Mouse (Mus musculus) common myeloid progenitor, adult 5-6 weeks (primary cell): ENCODE measurements around the gene Tmem248. TPM values are rescaled to one million over a fixed set of nuclear protein-coding genes. Genes with fewer than 3 reads are reported as not detected.

Source experiments
- ATAC-seq: replicated peaks from 2 replicates; pipeline ENCODE4 v1.8.0; 2016; ENCODE audit warnings: low read depth, mild to moderate bottlenecking, moderate TSS enrichment, inconsistent platforms; ENCODE audit not compliant: poor library complexity, severe bottlenecking
- total RNA-seq: library from RNA; stranded (forward); fragments of 200-1000, 187-1606 nt; gene quantifications from 2 replicates; pipeline ENCODE4 v1.2.3, GENCODE M21; 2017

Gene Tmem248
- total RNA-seq, 1 experiment from 2014 or later = 55.1 TPM

DNA sequence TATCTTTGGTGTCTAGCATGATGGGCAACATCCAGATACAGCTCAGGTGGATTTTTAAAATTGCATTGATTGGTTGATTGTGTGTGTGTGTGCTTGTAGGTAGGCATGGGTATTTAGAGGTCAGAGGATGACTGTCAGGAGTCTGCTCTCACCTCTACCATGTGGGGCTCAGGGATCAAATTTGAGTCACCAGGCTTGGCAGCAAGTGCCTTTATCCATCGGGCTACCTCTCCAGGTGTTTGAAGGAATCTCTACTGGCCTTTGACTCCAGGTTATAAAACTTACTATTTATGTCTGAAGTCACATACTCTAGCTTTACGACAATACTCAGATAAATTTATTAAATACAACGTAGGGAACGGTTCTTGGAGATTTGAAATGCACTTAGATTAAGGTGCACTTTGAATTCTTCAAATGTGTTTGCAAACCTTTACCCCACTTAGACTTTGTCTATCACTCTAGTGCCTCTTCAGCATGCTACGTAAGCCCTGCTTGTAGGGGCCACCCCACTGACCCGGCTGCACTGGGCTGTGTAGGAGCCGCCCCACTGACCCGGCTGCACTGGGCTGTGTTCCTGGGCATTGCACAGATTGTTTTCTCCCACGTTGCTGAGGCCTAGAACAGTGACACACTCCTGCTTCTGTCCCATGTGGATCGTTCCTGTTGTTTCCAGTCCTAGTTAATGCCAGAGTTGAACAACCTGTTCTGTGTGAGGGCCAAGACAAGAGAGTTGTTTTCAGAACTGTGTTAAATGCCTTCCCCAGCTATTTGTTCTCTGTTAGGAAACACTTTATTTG, 16.4 kb upstream of the Tmem248 start:
- no peak for ATAC-seq

DNA sequence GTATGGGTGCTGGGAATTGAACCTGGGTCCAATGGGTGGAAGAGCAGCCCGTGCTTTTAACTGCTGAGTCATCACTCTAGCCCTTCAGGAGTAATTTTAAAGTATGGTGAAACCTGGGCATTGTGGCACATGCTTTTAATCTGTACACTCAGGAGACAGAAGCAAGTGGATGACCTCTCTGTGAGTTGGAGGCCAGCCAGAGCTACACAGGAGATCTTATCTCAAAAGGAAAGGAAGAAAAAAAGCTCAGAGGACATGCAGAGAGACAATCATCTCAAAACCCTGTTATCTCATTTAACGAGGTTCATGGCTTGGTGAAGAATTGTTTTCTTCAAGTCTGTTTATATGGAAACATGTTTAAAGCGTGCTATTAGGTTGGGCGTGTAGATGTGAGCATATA, 12.9 kb upstream of the Tmem248 start:
- ATAC-seq = 0 out of 2 replicates have a peak, but pooled peaks have one; percentile 39

DNA sequence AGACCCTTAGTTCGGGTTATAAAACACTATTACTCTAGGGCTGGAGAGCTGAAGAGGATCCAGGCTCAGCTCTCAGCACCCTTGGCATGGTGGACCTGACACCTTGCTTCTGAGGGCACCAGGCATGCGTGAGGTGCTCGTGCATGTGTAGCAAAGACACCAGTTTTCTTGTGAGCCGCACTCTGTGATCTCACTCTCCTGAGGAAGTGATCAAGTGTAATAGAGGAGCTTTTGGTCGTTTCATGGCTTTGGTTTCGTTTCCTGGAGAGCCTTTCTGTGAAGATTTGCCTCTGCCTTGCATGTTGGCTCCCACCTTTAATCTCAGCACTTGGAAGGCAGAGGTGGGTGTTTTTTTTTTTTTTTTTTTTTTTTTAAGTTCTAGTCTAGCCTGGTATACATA, 12.3 kb upstream of the Tmem248 start:
- ATAC-seq = no peak

DNA sequence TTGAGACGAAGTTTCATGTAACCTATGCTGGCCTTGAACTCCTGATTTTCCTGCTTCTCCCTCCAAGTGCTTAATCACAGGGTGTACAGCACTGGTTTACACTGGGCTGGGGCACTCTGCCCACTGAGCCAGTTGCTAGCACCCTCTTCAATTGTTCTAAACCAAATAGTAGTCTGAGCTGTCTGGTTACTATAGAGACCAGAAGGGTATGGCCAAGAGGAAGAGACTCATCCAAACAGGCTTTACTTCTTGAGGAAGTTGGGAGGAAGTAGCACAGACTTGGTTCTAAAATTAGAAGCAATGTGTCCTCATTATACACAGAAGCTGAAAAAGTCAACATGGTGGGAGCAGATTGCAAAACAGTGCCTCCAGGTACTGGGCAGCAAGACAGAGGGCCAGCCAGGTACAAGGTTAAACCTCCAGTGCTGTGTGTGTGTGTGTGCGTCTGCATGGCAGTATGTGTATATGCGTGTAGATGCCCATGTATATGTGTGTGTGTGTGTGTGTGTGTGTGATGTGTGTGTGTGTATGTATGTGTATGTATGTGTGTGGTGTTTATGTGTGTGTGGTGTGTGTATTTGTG, 11.3 kb upstream of the Tmem248 start:
- peak; percentile 50 for ATAC-seq

DNA sequence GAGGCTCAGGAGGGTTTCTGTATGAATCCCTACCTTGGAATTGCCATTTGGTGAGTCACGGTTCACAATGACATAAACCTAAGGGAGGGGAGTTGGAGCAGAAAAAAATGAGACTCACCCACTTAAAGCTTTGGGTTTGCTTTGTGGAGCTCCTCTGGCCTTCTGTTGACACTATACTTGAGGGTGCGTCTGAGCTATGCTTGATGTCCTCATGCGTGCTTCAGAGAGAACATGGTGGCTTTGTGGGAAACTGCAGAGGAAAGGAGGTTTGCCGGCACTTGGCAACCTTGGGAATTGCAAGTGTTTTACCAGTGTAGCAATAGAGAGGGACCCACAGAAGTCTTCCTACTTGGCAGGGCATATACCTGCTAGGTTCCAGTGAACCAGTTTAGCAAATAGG, 9.6 kb upstream of the Tmem248 start:
- no peak for ATAC-seq

DNA sequence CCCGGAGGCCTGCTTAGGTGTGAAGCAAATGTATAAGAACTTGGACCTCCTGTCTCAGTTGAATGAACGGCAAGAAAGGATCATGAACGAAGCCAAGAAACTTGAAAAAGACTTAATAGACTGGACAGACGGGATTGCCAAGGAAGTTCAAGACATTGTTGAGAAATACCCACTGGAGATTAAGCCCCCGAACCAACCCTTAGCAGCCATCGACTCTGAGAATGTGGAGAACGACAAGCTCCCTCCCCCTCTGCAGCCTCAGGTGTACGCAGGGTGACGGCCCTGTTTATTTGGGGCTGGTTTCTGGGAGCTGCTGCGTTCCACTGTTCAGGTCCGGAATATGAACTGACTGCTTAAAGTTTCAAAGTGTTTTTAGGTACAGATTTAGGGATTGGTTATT, 3.9 kb upstream of the Tmem248 start:
- ATAC-seq = no peak

DNA sequence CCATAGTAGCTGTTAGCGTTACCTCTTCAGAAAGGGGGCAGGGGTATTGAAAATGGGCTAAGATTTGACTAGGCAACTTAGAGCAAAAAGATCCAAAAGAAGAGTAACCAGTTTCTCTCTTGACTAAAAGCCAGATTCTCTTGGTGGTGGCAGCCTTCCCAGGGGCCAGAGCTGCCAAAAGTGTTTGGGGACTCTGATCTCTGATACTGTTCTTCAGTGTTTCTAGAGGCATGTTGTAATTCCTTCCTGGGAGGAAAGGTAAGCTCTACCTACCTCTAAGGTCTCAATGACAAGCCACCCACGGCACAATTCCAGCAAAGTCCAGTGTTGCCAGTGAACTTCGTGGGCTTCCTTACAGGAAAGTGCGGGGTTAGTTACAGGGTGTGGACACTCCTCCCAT, 525 bp downstream of the Tmem248 start:
- ATAC-seq = no peak

DNA sequence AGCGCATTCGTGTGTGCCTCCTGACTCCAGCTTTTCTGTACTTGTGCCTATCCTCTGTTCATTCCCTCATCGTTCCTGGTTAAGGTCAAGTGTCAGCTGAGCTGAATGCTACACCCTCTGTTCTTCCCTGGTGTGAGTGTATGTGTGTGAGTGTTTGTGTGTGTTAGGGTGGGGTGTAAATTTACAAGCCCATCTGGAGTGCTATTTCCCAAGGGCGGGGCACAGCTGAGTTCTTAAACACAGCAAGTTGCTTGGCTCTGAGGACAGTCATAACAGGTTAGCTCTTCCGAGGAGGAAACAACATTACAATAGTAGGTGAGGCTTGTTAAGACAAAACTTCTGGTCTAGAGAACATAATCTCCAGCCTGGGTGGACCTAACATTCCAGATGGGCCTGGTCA, 1.5 kb downstream of the Tmem248 start:
- ATAC-seq = no peak

DNA sequence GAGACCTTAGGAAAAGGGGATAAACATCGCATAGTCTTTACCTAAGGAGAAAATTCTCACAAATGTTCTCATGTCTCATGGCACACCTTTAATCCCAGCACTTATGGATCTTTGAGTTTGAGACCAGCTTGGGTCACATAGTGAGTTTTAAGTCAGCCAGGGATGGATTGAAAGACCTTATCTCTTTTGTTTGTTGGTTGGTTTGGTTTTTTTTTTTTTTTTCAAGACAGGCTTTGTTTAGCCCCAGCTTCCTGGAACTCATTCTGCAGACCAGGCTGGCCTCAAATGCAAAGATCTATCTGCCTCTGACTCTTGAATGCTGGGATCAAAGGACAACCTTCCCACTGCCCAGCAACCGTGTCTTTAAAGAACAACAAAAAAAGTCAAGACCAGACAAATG, 4.4 kb downstream of the Tmem248 start:
- no peak for ATAC-seq

DNA sequence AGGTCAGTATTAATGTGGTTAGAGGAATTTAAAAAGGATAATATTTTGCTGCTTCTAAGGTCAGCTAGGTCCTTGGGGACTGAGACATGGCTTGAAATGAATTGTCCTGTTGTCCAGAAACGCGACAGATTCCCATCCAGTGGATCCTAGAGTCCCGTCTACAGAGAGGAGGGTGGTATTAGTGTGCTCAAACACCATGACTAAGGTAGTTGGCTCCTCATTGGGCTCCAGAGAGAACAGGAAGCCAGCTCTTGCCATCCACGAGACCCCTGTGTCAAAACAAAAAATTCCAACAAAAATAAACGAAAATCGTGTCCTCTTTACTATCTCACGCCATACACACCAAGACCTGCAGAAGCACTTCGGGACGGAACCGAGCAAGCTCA, 4.9 kb downstream of the Tmem248 start:
- ATAC-seq = peak; percentile 48

DNA sequence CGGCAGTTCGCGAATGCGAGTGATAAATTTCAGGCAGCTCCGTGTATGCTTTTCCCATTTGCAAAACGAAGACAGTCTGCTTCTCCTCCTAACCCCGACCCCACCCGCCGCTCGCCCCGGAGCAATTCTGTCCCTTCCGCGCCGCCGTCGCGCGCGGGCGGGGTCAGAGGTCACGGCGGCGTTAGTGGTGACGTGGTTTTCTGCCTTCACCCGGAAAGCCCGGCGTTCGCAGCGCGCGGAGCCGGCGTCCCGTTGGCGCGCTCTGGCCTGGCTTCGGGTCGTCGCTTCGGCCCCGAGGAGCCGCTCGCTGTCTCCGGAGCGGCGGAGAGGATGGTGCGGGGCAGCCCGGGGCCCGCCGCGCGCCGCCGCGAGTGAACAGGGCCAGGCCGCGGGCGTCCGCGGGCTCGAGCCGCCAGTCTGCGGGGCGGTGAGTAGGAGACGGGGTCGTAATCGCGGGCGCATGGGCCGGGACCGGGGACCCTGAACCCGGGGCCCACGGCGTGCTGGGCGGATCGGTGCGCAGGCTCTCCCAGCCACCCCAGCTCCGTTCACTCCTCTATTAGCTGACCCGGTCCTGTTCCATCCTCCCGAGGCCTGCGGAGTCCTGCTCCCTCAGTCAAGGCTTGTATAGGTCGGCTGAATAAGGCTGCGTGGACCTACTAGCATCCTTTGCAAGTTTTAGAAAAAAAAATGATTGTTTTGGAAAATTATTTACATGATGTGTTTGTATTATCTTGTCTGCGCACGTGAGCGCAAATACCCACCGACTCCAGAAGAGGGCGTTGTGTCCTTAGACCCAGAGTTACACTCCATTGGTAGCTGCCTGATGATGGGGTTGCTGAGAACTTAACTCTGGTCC, 5.5 kb downstream of the Tmem248 start:
- peak; percentile 82 for ATAC-seq

DNA sequence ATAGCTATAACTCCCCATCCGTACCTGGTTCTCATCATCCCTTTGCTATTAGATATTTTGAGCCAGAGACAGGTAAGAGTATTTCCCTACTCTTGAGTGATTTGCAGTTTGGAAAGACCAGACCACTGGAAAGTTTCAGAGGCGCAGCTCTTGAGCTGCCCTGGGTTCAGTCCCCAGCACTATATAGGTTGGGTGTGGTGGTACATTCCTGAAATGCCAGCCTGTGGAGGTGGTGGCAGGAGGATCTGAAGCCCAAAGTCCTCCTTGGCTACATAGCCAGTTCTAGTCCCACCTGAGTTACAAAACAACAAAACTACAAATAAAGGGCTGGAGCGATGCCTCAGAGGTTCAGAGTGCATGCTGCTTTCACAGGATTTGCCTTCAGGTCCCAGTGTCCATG, 9.9 kb downstream of the Tmem248 start:
- no peak for ATAC-seq

DNA sequence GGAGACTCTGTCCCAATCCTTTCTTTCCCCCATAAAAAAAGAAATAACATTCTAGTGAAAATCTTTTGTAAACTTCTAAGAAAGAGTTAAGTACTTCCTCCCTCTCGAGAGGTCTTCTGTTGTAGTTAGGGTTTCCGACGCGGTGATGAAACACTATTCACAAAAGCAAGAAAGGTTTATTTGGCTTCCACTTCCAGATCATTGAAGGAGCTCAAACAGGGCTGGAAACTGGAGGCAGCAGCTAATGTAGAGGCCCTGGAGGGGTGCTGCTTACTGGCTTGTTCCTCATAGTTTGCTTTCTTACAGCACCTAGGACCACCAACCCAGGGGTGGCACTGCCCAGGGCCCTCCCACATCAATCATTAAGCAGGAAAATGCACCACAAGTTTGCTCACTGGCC, 11.2 kb downstream of the Tmem248 start:
- ATAC-seq = peak; percentile 36; the same call in 1 of the 2 replicates

DNA sequence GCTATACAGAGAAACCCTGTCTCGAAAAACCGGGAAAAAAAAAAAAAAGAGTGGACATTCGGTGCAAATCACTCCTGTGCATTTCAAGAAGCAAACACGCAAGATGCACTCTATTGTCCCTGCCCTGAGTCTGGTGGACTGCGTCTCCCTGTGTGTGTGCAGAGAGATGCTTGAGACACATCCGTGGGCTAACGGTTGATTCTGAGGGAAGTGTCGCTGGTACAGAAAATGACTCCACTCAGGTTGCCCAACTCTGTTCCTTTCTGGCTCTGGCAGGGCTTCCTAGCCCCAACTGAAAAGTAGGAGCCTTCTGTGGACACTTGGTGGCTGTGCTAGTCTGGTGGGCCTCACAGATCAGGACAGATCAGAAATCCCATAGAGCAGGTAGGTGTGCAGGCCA, 19.4 kb downstream of the Tmem248 start:
- 0 out of 2 replicates have a peak, but pooled peaks have one; percentile 24 for ATAC-seq

DNA sequence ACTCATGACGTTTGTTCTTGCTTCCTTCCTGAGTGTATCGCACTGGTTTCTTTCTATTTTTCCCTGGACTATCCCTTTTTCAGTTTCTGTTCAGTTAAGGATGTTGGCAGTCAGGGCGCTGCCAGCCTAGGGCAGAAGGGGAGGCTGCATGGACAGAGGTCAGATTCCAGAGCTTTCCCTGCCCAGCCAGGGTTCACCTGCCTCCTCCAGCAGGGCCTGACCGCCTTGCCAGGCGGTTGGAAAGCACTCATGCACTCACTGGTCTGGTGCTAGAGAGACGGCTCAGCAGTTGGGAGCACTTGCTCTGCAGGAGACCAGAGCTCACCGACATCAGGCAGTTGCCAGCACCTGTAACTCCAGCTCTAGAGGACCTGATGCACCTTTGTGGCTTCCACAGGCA, 22.4 kb downstream of the Tmem248 start:
- no peak for ATAC-seq

DNA sequence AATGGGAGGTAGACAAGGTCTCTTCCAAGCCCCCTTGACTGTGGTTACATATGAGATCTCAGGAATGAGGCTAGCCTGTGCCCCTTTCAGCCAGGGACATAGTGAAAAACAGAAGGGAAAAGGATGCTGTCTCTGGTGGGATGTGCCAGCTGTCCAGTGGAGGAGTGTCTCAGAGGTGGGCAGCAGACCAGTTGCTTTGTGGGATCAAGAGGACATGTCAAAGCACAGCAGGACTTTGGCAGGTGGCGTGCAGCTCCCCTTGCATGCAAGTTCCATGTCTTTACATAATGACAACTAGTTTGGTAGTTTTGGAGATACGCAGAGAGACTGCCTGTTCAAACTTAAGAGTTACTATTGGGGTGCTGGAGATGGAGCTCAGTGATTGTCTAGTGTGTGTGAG, 23.0 kb downstream of the Tmem248 start:
- ATAC-seq = no peak

DNA sequence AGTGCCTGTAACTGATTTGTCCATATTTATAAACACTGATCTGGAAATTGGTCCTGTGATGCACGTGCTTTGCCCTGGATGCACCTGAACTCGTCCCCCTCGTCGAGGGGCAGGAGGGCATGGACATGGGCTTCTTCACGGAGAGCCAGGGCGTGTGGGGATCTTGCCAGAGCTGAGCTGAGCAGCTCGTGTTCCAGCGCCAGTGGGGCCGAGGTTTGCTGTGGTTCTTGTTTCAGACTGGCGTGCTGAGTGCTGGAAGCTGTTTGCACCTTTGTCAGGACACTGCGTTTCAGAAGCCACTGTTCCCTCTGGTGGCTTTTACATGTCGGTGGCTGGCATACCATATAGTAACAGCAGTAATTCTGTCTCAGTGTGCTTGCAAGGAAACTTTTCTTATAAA, 24.5 kb downstream of the Tmem248 start:
- no peak for ATAC-seq

DNA sequence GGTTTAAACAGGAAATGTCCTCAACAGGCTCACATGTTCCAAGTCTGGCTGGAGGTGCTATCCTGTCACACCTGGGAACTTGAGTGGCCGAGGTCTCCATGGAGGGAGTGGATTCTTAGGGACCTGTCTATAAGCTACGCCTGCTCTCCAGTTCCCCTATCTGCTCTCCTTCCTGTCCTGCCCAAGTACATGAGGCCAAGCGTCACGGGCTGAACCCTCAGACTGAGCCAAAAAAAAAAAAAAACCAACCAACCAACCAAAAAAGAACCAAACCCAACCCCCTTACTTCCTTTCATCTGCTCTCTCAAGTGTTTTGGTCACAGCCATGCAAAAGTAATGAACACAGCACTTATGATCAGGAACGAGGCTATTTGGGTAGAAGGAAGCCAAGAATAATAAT, 30.9 kb downstream of the Tmem248 start:
- ATAC-seq = peak; percentile 77

DNA sequence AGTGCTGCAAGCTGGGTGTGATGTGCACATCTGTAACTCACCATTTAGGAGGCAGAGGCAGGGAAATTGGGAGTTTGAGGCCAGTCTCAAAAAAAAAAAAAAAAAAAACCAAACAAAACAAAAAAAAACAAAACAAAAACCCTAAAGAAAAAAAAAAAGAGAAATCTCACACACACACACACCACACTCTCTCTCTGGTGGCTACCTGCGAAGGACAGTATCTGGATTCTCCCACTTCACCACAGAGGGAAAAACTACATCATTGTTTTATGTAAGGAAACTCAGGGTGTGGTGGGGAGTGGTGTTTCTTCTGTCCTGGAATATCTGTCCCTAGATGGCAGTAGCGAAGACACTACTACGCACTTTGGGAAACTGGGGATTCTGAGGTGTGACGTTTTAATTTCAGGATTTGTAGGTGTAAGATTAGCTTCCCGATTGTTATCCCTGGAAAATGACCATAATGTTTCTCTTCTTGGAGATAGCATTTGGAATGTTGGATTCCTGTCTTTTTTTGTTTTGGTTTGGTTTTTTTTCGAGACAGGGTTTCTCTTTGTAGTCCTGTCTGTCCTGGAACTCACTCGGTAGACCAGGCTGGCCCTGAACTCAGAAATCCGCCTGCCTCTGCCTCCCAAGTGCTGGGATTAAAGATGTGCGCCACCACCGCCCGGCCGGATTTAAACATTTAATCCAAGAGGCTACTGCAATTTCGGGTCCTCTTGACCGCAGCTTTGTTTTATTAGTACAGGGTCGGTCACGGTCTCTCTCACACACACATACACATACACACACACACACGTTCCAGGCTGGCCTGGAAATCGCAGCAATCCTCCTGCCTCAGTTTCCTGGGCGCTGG, 37.5 kb downstream of the Tmem248 start:
- ATAC-seq = no peak; the same call in 1 of the 2 replicates
